Mouse (Mus musculus): ENCODE results near the gene Tmem86b. TPM values are rescaled to one million over a fixed set of nuclear protein-coding genes. Genes with fewer than 3 reads are reported as not detected.
A peak's percentile ranks its signal among the peaks of the same experiment; 100 is the strongest.
"Not testable (repeated sequence)": the region's sequence is repeated elsewhere in the genome, so short reads cannot be mapped to it uniquely, and the experiment has no call there.

Gene Tmem86b
- total RNA-seq, 2 experiments from 2014 or later: 12.5 to 14.8 TPM

DNA sequence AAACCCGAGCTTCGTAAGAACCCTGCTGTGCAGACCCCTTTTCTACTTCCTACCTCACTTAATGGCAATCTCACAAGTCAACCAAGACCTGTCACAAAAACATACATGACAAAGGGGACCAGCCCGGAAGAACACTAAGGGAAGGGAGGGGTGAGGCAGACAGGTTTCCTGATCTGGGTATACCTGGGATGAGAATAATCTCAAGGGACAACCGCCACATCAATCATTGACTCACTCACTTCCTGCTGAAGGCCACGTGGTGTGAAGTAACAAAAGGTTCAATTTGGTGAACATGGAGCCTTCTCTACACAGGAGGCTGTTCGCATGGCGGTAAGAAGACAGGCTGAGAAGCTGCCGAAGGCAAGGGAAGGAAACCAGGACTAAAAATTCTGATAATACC lies 20.4 kb upstream of the Tmem86b start:
- intact Hi-C loops (cut with DNase I): no loop called here
- no peak for DNase-seq

DNA sequence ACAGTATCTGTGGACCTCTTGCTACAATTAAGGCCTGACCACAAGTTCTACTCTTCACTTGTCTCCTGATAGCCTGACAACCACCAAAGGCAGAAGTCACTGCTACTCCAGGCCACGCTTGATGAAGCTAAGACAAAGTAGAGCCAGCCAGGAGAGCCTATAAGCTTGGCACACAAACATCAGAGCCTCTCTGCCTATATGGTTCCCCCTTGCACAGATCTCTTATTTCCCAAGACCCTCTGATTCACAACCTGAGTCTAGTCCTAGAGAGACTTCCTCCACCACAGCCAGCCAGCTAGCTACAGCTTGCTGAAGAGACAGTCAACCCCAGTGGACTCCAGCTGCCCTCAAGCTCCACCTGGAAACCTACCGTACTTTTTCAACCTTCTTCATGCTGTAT lies 16.8 kb upstream of the Tmem86b start:
- intact Hi-C loops (cut with DNase I): no loop called here
- DNase-seq: no peak

GRCm38 (mm10) chr7:4647291-4647690 lies 16.1 kb upstream of the Tmem86b start:
- intact Hi-C loops (cut with DNase I): no loop called here
- no peak for DNase-seq

DNA sequence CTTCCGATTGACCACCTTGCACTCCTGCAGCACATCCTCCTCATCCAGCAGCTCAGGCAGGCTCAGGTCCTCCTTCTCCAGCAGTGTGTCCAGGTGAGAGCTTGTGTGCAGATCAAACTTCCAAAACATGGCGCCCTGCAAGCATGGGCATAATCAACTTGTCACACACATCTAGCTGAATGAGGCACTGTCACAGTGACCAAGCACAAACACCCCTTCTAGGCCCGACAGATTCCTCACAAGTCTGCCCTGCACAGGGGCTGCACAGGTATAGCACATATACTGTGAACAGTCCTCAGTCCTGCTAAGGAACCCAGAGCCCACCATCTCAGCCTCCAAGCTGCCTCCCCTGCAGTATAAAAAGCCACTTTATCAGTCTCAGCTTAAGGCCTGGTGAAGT lies 15.6 kb upstream of the Tmem86b start:
- intact Hi-C loops (cut with DNase I): no loop called here

DNA sequence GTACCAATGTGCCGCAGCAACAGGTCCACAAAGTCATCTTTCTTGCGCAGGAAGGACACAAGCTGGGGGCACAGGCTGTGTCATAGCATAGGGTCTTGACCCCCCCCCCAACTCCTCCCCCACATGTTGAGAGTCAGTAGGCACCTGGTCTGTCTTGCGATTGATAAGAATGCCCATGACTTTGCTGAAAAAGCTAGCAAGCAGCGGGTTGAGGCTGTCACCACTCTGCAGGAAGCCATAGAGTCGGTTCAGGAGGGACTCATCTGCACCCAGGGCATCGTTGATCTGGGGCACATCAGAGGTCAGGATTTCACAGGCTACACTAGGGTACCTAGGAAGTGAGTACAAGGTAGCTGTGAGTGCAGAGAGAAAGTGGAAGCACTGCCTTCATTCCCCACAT lies 12.0 kb upstream of the Tmem86b start:
- intact Hi-C loops (cut with DNase I): no loop called here
- DNase-seq: no peak

More for the DNA sequence above, 15.6 kb upstream of the Tmem86b start:
- no peak for DNase-seq

GRCm38 (mm10) chr7:4641956-4642355 lies 10.7 kb upstream of the Tmem86b start:
- DNase-seq: no peak
- intact Hi-C loops (cut with DNase I): no loop called here

DNA sequence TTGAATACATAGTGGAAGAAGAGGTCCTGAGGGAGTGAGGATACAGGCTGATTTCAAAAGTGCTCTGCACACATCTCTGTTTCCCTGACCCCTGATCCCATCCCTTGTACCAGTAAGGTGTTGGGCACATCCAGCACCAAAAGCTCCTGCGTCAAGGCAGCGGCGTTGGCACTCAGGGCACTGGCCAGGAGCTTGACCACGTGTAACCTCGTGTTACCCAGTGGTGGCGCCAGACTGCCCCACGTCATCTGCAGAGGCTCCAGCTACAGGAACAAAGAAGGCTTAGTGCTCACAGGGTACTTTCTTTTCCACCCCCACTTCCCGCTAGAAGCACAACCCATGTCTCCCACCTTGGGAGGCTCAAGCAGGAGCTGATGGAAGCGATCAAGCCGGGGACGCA lies 9.9 kb upstream of the Tmem86b start:
- intact Hi-C loops (cut with DNase I): no loop called here
- no peak for DNase-seq

DNA sequence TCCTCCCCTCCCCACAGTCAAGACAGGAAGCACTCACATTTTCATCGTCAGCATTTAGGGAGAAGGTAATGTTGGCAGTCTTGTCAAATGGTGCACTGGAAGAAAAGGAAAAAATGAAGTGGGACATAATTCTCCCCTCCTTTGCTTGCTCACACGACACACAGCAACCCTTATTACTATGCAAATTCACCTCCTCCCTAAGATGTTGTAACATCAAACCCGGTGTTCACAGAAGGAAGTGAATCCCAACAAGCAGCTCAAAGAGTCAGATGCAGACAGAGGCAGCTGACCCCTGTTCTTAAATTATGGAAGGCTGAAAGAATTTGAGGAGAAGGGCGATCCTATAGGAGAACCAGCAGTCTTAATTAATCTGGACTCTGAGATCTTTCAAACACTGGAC lies 5.0 kb upstream of the Tmem86b start:
- DNase-seq: no peak
- intact Hi-C loops (cut with DNase I): no loop called here

DNA sequence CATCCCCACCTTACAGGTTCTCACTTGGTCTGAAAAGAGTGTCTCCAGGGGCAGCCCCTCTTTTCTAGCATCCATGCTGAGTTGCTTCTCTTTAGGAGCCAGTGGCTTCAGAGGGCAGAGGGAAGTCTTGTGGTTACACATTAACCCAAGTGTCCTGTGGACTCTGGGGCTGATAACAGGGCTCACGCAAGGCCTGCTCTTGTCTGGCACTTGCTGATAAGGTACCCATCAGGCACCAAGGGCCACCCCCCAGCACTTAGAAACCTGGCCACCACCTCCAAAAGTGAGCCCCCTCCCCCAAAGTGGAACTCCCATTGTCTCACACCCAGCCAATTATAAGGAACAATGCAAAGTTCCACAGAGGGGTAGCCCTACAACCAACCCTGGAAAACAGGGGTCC lies 1.0 kb downstream of the Tmem86b start:
- intact Hi-C loops (cut with DNase I): no loop called here
- no peak for DNase-seq

GRCm38 (mm10) chr7:4629586-4629985 lies 1.6 kb downstream of the Tmem86b start:
- no peak for DNase-seq
- intact Hi-C loops (cut with DNase I): no loop called here

DNA sequence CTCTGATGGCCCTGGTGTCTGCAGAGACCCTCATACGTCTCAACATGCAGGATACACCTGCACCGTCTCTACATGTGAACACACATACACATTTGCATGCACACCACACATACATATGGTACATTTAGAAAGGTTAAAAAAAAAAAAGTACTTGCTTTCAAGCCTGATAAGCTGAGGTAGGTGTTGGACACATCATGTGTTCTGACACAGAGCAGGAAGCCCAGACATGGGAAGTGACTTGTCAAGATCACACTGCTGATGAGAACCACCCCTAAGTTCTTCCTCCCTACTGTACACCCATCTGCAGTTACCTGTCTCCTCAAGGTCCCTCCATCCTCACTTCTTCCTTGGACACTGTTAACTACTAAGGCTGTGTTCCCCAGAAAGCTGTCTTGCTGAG lies 5.3 kb downstream of the Tmem86b start:
- intact Hi-C loops (cut with DNase I): no loop called here
- DNase-seq: no peak

- intact Hi-C loops (cut with DNase I): no loop called here
- DNase-seq: no peak
These were observed 6.9 kb downstream of the Tmem86b start for GRCm38 (mm10) chr7:4624343-4624742.

GRCm38 (mm10) chr7:4623544-4624189 lies 7.6 kb downstream of the Tmem86b start:
- peak; percentile 34 for DNase-seq
- intact Hi-C loops (cut with DNase I): no loop called here

DNA sequence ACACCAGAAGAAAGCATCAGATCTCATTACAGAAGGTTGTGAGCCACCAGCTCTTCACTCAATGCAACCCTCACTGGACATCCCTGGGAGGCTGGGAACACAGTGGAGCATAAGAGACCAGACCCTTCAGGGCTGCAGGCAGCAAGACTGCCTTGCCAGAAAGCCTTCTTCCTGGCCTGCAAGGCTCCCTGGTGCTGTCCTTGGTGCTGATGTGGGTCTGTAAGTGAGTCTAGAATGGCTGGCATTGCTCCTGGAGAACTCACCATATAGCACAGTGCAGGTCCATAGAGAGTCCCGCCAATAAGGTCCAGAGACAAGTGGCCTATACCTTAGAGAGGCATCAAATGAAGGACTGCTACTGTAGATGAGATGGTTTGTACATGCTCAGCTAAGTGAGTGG lies 11.2 kb downstream of the Tmem86b start:
- intact Hi-C loops (cut with DNase I): no loop called here
- DNase-seq: no peak

DNA sequence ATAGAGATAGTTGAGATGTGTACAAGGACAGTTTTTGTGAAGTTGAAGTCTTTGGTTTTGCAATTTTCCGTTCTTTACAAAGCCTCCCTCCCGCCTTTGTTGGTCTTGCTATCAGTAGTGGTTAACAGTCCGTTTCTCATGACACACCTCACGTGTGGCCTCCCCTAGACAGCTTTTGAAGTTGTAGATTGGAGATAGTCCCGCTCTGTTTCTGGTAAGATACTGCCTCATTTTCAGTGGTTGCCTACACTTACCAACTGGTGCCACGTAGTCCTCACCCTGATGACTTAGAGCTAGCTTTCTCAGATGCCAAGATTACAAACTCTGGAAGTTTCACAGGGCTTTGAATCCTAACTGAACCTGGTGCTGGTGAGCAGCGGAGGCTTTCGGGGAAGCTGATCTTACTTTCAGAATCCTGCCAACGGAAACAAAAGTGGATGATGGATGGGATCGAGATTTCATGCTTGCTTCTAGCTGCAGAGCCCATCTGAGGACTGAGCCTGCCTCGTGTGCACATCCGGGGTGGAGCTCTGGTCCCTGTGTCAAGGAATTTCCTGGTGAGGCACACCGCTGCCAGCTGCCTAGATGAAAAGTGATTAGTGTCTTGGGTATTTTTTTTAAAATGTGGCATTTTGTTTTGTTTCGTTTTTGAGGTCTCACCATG lies 17.4 kb downstream of the Tmem86b start:
- no peak for DNase-seq
- intact Hi-C loops (cut with DNase I): no loop called here

DNA sequence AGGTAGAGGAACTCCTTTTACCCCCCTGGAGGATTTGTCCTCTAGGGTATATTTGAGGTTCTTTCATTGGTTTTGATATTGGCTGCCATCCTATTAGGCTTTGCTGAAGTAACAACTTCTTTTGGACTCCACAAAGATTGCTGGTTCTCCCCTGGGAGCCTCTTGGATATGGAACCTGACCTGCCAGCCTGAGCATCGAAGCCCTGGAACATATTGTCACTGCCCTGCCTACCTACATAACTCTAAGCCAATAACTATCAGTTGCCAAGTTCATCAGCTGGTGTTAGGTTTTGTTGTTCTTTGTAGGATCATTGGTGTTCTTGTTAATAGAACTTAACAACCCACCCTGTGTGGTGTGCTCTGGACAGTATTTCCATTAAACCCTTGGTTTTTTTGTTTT lies 18.3 kb downstream of the Tmem86b start:
- intact Hi-C loops (cut with DNase I): no loop called here
- DNase-seq: no peak

DNA sequence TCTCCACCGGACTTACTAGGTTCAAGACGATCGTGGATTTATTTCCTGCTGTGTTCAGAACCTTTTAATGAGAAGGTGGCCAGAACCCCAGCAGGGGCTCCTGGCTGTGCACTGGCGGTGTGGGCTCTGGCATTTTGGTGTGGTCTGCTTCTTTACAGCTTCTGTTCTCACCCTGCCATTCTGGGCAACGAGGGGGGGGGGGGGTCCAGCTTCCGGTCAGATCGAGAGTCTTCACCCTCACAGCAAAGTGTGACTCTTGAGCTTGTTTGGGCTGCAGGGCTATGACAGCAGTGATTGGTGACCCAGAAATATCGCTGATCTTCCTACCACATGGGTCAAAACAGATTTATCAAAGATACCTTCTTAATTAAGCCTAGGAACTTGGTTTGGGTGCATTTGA lies 18.8 kb downstream of the Tmem86b start:
- DNase-seq: no peak
- intact Hi-C loops (cut with DNase I): no loop called here

DNA sequence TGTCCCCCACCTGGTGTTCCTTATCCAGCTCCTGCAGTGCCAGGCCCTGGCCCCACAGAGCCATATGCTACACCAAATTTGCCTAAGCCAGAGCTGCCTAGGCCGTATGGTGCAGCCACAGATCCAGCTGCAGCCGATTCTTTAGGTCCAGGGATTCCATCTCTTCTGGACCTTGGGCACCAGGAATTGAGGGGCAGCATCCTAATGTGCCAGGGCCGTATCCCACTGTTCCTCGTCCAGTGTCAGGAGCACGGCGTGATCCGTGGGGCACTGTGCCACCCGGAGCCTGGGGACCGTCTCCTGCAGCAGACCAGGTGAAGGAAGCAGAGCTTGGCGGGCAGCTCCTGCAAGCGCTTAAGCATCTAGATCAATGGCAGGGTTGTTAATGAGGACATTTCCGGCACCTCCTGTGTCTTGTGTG lies 19.3 kb downstream of the Tmem86b start:
- intact Hi-C loops (cut with DNase I): no loop called here
- DNase-seq: no peak

DNA sequence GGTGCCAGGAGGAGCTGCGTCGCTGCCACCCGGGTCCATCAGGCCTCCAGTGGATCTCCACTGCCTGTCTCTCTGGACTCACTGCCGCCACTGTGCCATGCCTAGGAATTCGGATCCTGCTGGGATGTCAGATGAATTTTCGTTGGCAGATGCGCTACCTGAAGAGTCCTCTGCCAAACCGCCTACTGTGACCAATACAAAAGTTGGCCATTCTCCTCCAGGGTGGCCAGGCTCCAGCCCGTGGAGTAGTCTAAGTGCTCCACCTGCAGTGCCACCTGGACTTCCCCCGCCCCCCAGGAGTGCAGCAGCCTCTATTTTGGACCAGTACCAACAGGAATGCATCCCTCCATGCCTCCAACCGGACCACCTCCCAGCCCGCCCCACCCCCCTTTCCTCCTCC lies 19.7 kb downstream of the Tmem86b start:
- peak; percentile 20 for DNase-seq
- intact Hi-C loops (cut with DNase I): no loop called here

- intact Hi-C loops (cut with DNase I): no loop called here
- no peak for DNase-seq
These were observed 23.2 kb downstream of the Tmem86b start for GRCm38 (mm10) chr7:4608002-4608401.

- DNase-seq: no peak
These were observed 27.3 kb downstream of the Tmem86b start, which contains the start of gene Ptprh for GRCm38 (mm10) chr7:4603873-4604272. Gene Ptprh (minus strand): TSS chr7:4604041.

DNA sequence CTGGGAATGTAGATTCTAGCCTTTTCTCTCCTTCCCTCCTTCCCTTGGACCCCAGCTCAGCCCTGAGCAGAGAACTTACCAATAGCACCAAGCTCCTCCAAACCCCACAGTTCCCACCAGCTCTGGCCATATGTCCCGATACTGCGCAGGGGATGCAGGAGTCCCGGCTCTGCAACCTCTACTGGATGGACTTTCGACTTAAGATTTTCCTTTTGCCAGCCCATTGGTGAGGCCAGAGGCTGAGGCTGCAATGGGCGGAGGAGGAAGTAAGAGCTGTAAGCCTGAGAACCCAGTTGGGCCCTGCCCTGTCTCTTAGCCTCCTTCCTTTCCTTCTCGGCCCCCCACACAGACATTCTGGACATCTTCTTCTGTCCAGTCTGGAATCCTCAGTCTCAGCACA lies 28.3 kb downstream of the Tmem86b start:
- intact Hi-C loops (cut with DNase I): no loop called here

More at GRCm38 (mm10) chr7:4603873-4604272, 27.3 kb downstream of the Tmem86b start, which contains the start of gene Ptprh:
- intact Hi-C loops (cut with DNase I): no loop called here

DNA sequence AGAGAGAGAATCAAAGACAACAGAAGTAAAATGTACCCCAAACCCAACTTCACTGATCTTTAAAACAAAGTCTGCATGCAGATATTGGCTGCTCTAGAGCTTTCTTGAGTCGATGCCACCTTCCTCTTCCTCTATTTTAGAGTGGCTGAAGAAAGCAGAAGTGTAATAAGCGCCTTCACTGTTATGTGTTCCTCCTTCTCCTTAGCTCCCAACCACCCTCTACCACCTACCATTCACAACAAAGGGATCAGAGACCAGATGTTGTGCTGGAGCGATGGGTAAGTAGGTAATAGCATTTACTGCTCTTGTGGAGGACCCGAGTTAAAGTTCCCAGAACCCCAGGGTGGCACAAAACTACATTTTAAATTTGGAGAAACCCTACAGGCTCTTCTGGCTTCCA lies 34.2 kb downstream of the Tmem86b start:
- intact Hi-C loops (cut with DNase I); DNase-seq: not testable (repeated sequence)

More for the DNA sequence above, 28.3 kb downstream of the Tmem86b start:
- DNase-seq: no peak
